Mouse (Mus musculus): ENCODE data around the gene Sash1.

Sash1 gene

GRCm38 (mm10) chr10:8898831-8899511 is 13.1 kb upstream of the Sash1 start:
- DNase-seq (ENCODE audit: low spot score): no peak

DNA sequence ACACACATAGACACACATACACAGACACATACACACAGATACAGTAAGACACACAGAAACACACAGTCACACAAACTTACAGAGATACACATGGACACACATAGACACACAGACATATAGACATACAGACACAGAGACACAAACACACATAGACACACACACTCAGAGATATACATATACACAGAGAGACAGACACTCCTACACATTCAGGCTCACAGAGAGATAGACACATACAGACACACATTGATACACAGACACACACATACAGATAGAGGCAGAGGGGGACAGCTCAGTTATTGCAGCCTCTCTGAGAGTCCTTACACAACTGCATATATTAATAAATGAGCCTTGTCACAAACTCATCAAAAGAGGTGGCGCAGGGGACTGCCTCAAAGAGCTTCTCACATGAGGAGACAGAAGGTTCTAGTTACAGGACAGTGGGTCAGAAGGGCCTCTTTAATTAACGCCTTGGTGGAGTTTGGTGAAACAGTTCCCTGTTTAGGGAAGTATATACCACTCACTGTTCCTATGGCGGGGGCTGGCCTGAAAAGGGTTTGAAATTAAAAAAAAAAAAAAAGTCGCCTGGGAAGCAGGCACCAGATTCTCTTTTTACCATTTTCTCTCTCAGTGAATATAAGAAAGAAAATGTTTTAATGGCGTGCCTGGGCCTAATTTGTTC is 12.4 kb upstream of the Sash1 start:
- no peak for DNase-seq (ENCODE audit: low spot score)

- no peak for DNase-seq (ENCODE audit: low spot score)
Measured at GRCm38 (mm10) chr10:8894965-8895515, 9.2 kb upstream of the Sash1 start.

GRCm38 (mm10) chr10:8890511-8890910 is 4.6 kb upstream of the Sash1 start:
- DNase-seq (ENCODE audit: low spot score): no peak

- DNase-seq (ENCODE audit: low spot score): no peak
Measured at GRCm38 (mm10) chr10:8889341-8889740, 3.5 kb upstream of the Sash1 start.

DNA sequence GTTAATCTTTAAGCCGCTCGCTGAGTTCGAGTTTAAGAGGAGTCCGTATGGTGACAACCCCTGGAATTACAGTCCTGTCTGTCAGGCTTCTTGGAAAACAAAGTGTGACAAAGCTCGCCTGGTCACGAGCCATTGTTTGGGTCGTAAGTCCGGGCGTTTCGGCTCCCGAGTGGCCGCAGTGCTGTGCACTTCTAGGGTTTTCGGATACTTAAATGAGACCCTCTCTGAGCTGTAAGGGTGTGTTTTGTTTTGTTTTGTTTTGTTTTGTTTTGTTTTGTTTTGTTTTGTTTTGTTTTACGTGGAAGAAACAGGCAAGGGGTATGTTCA is 621 bp upstream of the Sash1 start:
- DNase-seq (ENCODE audit: low spot score): no peak

- no peak for DNase-seq (ENCODE audit: low spot score)
Measured at GRCm38 (mm10) chr10:8885201-8885600, 669 bp downstream of the Sash1 start.

DNA sequence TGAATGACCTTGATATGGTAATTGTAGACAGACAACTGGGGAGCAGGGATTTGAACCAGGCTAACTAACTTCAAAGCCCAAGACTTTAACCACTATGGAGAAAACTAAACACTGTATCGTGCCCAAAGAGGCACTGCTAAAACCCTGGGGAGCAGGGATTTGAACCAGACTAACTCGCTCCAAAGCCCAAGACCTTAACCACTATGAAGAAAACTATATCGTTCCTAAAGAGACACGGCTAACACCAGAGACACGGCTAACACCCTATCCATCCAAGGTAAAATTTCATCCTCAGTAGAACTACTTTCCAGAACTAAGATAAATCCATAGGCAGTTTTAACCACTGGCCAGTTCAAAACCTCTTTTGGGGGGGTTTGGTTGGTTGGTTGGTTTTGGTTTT is 1.3 kb downstream of the Sash1 start:
- DNase-seq (ENCODE audit: low spot score): no peak

- DNase-seq (ENCODE audit: low spot score): no peak
Measured at GRCm38 (mm10) chr10:8883686-8884085, 2.2 kb downstream of the Sash1 start.

- DNase-seq (ENCODE audit: low spot score): no peak
Measured at GRCm38 (mm10) chr10:8881736-8882135, 4.1 kb downstream of the Sash1 start.

GRCm38 (mm10) chr10:8880950-8881675 is 4.8 kb downstream of the Sash1 start:
- no peak for DNase-seq (ENCODE audit: low spot score)

DNA sequence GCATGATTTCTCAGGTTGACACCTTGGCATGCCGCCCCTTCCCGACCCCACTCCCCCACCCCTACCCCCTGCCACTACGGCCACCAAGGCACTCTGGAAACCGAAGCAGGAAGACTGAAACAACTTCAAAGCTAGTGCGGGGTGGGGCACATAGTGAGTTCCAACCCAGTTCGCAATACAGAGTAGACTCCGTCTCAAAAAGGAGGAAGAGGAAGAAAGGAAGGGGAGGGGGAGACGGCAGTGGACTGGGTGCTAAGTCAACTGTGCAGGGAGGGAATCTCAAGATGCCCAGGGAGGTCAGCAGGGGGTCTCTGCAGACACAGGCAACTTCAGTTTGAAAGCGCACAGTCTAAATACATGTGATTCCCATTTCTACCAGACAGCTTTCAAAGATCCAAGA is 7.0 kb downstream of the Sash1 start:
- no peak for DNase-seq (ENCODE audit: low spot score)

DNA sequence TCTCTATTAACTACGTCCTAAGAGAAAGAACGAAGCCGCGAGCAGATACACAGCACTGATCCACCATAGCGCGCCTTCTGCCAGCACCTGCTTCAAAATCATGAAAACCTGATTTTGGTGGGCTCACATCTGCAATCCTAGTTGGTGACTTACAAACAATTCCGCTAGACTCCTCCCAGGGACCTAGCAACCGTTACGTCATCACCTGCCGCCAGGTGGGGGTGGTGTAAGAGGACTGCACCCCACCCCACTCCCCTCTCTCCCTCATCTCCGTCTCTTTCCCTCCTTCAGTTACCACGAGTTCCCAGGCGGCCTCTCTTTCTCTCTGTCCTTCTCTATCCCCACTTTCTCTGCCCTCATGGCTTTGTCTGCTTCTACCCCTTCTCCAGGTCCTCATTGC is 7.5 kb downstream of the Sash1 start:
- DNase-seq (ENCODE audit: low spot score): no peak

DNA sequence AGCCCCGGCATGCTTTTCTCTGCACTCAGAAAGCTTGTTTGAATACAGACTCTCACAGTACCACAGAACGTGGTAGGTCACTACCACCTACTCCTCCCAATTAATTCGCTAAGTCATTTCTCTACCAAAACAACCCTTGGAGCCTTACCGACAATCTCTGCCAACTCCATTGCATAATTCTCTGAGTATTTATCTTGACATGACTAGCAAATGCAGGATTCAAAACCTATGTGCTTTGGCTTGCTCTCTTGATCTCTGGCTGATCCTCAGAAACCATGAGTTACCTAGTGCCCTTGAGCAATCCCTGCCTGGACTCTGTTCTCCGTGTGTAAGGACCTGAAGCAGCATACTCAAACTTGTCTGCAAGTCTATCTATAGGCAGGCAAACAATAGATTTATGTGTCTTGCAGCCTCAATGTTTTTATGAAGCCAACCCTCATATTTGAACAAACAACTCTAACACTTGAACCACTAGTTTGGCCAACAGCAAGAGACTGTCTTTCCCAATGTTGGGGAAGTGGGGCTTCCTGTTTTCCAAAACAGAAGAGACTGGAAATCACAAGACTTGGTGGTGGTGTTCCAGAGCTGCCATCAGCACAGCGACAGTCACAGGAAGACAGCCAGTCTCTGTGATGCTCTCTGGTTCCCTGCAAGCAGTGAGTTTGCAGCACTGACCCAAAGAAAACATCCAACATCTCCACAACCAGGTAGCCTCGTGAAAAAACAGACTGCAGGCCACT is 12.1 kb downstream of the Sash1 start:
- DNase-seq (ENCODE audit: low spot score): no peak

DNA sequence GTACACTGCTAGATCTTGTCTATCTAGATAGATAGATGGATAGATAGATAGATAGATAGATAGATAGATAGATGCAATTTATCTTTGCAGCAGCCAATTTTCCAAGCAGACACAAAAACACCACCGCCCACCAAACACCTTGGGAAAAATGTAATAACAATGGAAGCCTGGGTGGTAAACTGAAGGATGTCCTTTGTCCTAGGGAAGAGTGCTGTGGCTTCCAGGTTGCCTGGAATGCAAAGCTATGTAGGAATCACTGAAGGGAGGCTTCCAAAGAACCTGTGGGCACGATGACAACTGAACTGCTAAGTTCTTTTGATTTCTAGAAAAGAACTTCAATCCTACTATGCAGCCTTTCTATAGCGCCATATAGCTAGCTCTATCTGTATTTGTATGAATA is 13.1 kb downstream of the Sash1 start:
- no peak for DNase-seq (ENCODE audit: low spot score)

GRCm38 (mm10) chr10:8871935-8872334 is 13.9 kb downstream of the Sash1 start:
- DNase-seq (ENCODE audit: low spot score): no peak

DNA sequence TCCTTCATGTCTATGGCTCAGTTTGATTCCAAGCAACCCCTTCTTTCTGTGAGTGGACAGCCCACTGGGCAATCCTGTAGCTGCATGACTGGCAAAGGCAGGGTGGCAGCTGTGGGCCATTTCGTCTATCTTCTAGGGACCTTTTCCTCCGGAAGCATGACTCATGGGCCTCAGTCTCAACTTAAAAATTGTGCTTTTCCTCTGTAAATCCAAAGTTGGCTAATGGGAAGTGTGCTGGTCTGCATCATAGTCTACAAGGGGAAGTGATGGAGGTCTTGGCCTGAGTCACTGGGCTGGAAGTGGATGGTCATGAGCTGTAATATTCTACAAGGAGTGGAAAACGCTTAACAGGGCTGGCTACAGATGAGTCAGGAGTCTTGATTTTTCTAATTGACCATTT is 15.5 kb downstream of the Sash1 start:
- DNase-seq (ENCODE audit: low spot score): no peak

DNA sequence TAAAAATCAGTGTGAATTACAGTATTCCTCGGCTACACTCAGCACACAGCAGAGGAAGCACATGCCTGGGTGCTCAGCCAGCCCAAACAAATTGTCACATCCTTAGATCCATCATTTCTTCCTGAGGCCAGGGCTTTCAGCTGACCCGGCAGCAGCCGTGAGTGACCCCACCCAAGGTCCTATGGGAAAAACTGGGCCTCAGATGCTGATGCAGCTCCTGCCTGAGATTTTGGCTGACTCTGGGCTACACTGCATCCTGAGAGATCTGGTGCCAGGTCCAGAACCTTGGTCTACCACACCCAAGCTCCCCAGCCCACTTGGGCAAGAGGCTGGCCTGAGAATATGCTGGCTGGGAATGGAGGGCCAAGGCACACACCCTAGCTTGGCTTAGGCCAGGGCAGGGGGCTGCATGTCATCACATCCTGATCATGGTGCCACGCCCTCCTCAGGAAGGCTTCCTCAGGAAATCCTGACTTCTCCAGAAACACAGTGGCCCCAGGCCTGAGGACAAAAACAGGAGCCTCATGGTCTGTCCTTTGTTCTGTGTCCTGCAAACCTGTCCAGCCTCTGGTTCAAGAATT is 19.7 kb downstream of the Sash1 start:
- no peak for DNase-seq (ENCODE audit: low spot score)

- DNase-seq (ENCODE audit: low spot score): no peak
Measured at GRCm38 (mm10) chr10:8860655-8861054, 25.2 kb downstream of the Sash1 start.

DNA sequence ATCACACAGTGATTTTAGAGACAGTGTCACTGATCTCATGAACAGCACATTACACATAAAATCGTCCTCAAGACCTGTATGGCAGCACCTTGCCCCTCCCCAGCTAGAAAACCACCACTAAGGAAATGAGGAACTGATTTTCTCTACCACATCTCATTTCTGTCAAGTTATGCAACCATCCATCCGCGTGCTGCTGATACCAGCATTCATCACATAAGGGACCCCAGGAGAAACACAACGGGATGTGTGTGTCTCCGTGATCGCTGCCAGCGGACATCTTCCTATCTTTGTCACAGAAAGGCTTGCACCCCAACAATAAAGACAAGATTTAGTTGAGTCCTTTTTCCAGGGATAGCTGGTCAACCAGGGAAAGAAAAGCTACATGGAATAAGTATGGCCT is 27.2 kb downstream of the Sash1 start:
- no peak for DNase-seq (ENCODE audit: low spot score)

GRCm38 (mm10) chr10:8856942-8857341 is 28.9 kb downstream of the Sash1 start:
- no peak for DNase-seq (ENCODE audit: low spot score)

GRCm38 (mm10) chr10:8853326-8853725 is 32.5 kb downstream of the Sash1 start:
- no peak for DNase-seq (ENCODE audit: low spot score)
